Mouse (Mus musculus) megakaryocyte, embryonic 14.5 days (primary cell): ENCODE results near the gene Sept8.

Source experiments
- FLI1 ChIP-seq: IDR thresholded peaks from 2 replicates; pipeline ENCODE4 v1.6.1; 2012; ENCODE audit warnings: low read length, inconsistent platforms, mixed read lengths
- GATA1 ChIP-seq: IDR thresholded peaks from 3 replicates; pipeline ENCODE4 v1.6.1; 2012; ENCODE audit warnings: mixed read lengths, low read length, inconsistent platforms, borderline replicate concordance

DNA sequence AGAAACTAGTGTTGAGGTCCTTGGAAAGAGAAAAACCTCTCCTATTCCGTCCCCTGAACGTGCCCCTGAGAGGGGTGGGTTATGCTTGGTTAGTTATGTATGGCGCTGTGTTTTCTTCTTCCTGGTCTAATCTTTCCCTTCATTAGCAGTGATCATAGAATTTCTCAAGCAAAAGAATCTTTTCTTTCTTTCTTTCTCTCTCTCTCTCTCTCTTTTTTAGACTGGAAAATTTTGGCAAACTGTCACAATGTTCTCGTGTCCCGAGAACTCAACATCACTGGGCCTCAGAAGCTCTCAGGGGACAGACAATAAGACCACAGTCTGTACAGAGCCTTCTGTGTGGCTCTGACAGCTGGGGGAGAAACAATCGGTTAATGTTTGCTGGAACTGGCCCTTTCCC, 23.6 kb upstream of the Sept8 start:
- TF ChIP-seq FLI1 (no peak), GATA1 (no peak)
